ENCODE assay signal across 8 mouse cellular contexts in genomic region chrX:11806896-11807252, GRCm38 (mm10).
DNase-seq lines count a peak whose midpoint lies in the region; ATAC-seq and TF ChIP-seq lines count a peak whose summit lies in the region.

No protein-coding gene starts in this region.

- H3K27ac ChIP-seq in heart, adult 2 months: peak overlapping the region; percentile 54
- no peak overlapping the region for H3K27ac ChIP-seq in thymus, adult 2 months (ENCODE audit: control insufficient read depth, insufficient read depth, low read length)
- no peak overlapping the region for H3K27ac ChIP-seq in liver, embryonic 13.5 days

- ATAC-seq in liver, embryonic 13.5 days (ENCODE audit: low read depth): no peak

- no peaks in the 10 kb centered on the region for H3K79me2 ChIP-seq in heart, adult 2 months (replicated peaks; ENCODE audit: control insufficient read depth, insufficient read depth, low read length)

- no peaks in the 10 kb centered on the region for H3K9me3 ChIP-seq in liver, embryonic 13.5 days (replicated peaks)

- TF ChIP-seq CTCF in heart, adult 2 months (IDR thresholded peaks at IDR 0.05): no peak
- TF ChIP-seq CTCF in thymus, adult 2 months (IDR thresholded peaks at IDR 0.05; ENCODE audit: borderline replicate concordance, control insufficient read depth, extremely low read depth, insufficient read depth, low read length, poor library complexity): no peak

- no peaks in the 10 kb centered on the region for H3K27me3 ChIP-seq in heart, adult 2 months (ENCODE audit: control insufficient read depth, insufficient read depth, low read length)
- no peaks in the 10 kb centered on the region for H3K27me3 ChIP-seq in thymus, adult 2 months (ENCODE audit: control insufficient read depth, insufficient read depth, low read length)
- peaks cover 50% of the 10 kb centered on the region for H3K27me3 ChIP-seq in liver, embryonic 13.5 days

- no peak for DNase-seq in heart, adult 2 months
- DNase-seq in heart, postnatal 14 days: no peak
- DNase-seq in thymus, adult 2 months: no peak
- no peak for DNase-seq in thymus, postnatal 4 days
- no peak for DNase-seq in liver, embryonic 13.5 days
- DNase-seq in cerebellum, postnatal 36 days: no peak
- DNase-seq in layer of hippocampus, postnatal 36 days: no peak
- no peak for DNase-seq in gastrocnemius, postnatal 14 days

- 14% methylated on average over 22 of the region's 22 CpGs for whole genome bisulfite sequencing in heart, adult 2 months
- WGBS in thymus, adult 2 months: 12% methylated on average over 22 of the region's 22 CpGs
- WGBS in liver, embryonic 13.5 days (ENCODE audit: insufficient replicate concordance): 12% methylated on average over 22 of the region's 22 CpGs

- peak overlapping the region; percentile 45 for H3K4me3 ChIP-seq in heart, adult 2 months
- H3K4me3 ChIP-seq in thymus, adult 2 months (ENCODE audit: control insufficient read depth, insufficient read depth, low read length): peak overlapping the region; percentile 29
- peak overlapping the region; percentile 50 for H3K4me3 ChIP-seq in liver, embryonic 13.5 days (replicated peaks)

- H3K4me1 ChIP-seq in heart, adult 2 months (ENCODE audit: control insufficient read depth, insufficient read depth, low read length): peaks cover 7% of the 10 kb centered on the region
- peaks cover 21% of the 10 kb centered on the region for H3K4me1 ChIP-seq in thymus, adult 2 months (replicated peaks; ENCODE audit: control insufficient read depth, insufficient read depth, low read length)
- H3K4me1 ChIP-seq in liver, embryonic 13.5 days (replicated peaks): peaks cover 15% of the 10 kb centered on the region; the same call in 1 of the 2 replicates

- no peak for TF ChIP-seq EP300 in heart, adult 2 months (IDR thresholded peaks at IDR 0.05; ENCODE audit: insufficient read depth, low read depth, low read length)

- H3K9ac ChIP-seq in heart, adult 2 months (ENCODE audit: low read depth, low read length): peak overlapping the region; percentile 73; the same call in 1 of the 2 replicates
- peak overlapping the region; percentile 33; the same call in 1 of the 2 replicates for H3K9ac ChIP-seq in liver, embryonic 13.5 days

- no peaks in the 10 kb centered on the region for H3K36me3 ChIP-seq in heart, adult 2 months (ENCODE audit: control insufficient read depth, insufficient read depth, low read length)
- H3K36me3 ChIP-seq in thymus, adult 2 months (ENCODE audit: control insufficient read depth, insufficient read depth, low read length): no peaks in the 10 kb centered on the region
- H3K36me3 ChIP-seq in liver, embryonic 13.5 days: no peaks in the 10 kb centered on the region

- intact Hi-C loops in heart, adult 2 months (cut with DNase I): loop anchor here (10.0 kb wide), 3 partner anchors 172 to 348 kb away; no protein-coding TSS in a partner anchor
- intact Hi-C loops in heart, postnatal 14 days (cut with DNase I): loop anchor here (5.0 to 10.0 kb wide), 3 partner anchors 172 to 448 kb away; no protein-coding TSS in a partner anchor
- intact Hi-C loops in gastrocnemius, postnatal 14 days (cut with DNase I; ENCODE audit: low total_unique reads): no loop called here

- peak overlapping the region; percentile 68 for H3K4me2 ChIP-seq in liver, embryonic 13.5 days

- no peak for TF ChIP-seq POLR2A in heart, adult 2 months (IDR thresholded peaks at IDR 0.05; ENCODE audit: insufficient read depth, low read depth, low read length)
- no peak for TF ChIP-seq POLR2A in thymus, adult 2 months (IDR thresholded peaks at IDR 0.05; ENCODE audit: control insufficient read depth, extremely low read depth, insufficient read depth, low read length, poor library complexity)
